In the genomic region with DNA sequence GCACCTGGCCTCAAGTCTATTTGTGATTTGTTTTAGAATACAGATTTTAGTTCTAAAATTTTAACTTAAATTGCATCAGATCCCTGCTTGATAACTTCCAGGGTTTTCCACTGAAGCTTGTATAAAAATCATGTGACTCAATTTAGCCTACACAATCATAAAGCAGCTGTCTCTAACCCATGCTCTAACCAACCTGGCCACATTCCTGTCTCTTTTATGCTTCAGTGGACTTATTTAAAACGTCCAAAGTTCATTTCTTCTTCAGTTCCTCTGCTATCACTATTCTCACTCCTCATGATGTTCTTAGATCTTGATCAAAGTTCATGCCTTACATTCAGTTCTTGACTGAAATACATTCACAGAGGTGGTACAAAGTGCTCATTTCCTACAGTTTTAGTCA, we compare ENCODE assay signal across 13 mouse cellular contexts.
"Had no signal": no experiment of that assay in that cellular context is flagged by ENCODE, and none has a peak within 500 bp of the region (broad histone marks: within the 10 kb centered on the region; RNA-seq: fewer than 3 reads in every experiment).

No protein-coding gene starts in this region.

- H3K4me3 ChIP-seq: embryonic facial prominence, embryonic 10.5 days; embryonic facial prominence, embryonic 12.5 days; embryonic facial prominence, embryonic 13.5 days; embryonic facial prominence, embryonic 15.5 days; erythroblast, embryonic 14.5 days; forebrain, embryonic 10.5 days; forebrain, embryonic 12.5 days; forebrain, embryonic 15.5 days; gastrocnemius, adult 2 months; heart, adult 2 months had no signal

- H3K9me3 ChIP-seq: embryonic facial prominence, embryonic 10.5 days; embryonic facial prominence, embryonic 12.5 days; embryonic facial prominence, embryonic 13.5 days; embryonic facial prominence, embryonic 15.5 days; forebrain, embryonic 10.5 days; forebrain, embryonic 12.5 days; forebrain, embryonic 15.5 days had no signal

- H3K27me3 ChIP-seq: embryonic facial prominence, embryonic 12.5 days; embryonic facial prominence, embryonic 13.5 days; embryonic facial prominence, embryonic 15.5 days; forebrain, embryonic 12.5 days; forebrain, embryonic 15.5 days had no signal

- H3K4me1 ChIP-seq: embryonic facial prominence, embryonic 10.5 days; embryonic facial prominence, embryonic 12.5 days; embryonic facial prominence, embryonic 13.5 days; embryonic facial prominence, embryonic 15.5 days; forebrain, embryonic 10.5 days; forebrain, embryonic 12.5 days had no signal

- ATAC-seq: forebrain, embryonic 14.5 days; forebrain, embryonic 15.5 days; forebrain, embryonic 16.5 days; forebrain, postnatal 0 days had no signal

- H3K36me3 ChIP-seq: embryonic facial prominence, embryonic 10.5 days; embryonic facial prominence, embryonic 12.5 days; embryonic facial prominence, embryonic 13.5 days; embryonic facial prominence, embryonic 15.5 days; forebrain, embryonic 10.5 days; forebrain, embryonic 12.5 days; forebrain, embryonic 15.5 days had no signal

- H3K4me2 ChIP-seq: embryonic facial prominence, embryonic 12.5 days; embryonic facial prominence, embryonic 13.5 days; embryonic facial prominence, embryonic 15.5 days; forebrain, embryonic 12.5 days; forebrain, embryonic 15.5 days had no signal

- H3K9ac ChIP-seq: embryonic facial prominence, embryonic 12.5 days; embryonic facial prominence, embryonic 13.5 days; embryonic facial prominence, embryonic 15.5 days; forebrain, embryonic 12.5 days; forebrain, embryonic 15.5 days; forebrain, postnatal 0 days had no signal

- H3K27ac ChIP-seq: embryonic facial prominence, embryonic 10.5 days; embryonic facial prominence, embryonic 12.5 days; embryonic facial prominence, embryonic 13.5 days; embryonic facial prominence, embryonic 15.5 days; forebrain, embryonic 10.5 days; forebrain, embryonic 12.5 days; forebrain, embryonic 15.5 days; gastrocnemius, adult 2 months; heart, adult 2 months had no signal
